Mouse (Mus musculus) MEL (cell line): ENCODE measurements around the gene Zc3h12d. TPM values are rescaled to one million over a fixed set of nuclear protein-coding genes. Genes with fewer than 3 reads are reported as not detected.

Source experiments
- DNase-seq: peaks from one replicate; pipeline ENCODE4 v3.0.0; 2011; ENCODE audit warnings: low read depth, low spot score
- H3K27ac ChIP-seq: 2 replicates; pipeline ENCODE4 v1.5.1; 2012; ENCODE audit warnings: low read depth, mild to moderate bottlenecking, control low read depth, low read length, moderate library complexity; ENCODE audit not compliant: control insufficient read depth
- H3K27me3 ChIP-seq, 2 experiments: fragments of 150-350 bp in 1 of 2; sonication (generic) in 1 of 2; 2 replicates each; pipeline ENCODE4 v1.6.1; 2012; ENCODE audit warnings: low read length in 2 of 2, mild to moderate bottlenecking in 2 of 2, improper control_type of control experiment in 1 of 2, moderate library complexity in 1 of 2; ENCODE audit not compliant: insufficient read depth in 2 of 2, control insufficient read depth in 1 of 2
- H3K36me3 ChIP-seq, 2 experiments: 2 replicates each; pipeline ENCODE4 v1.6.1; 2012 to 2014; ENCODE audit warnings: low read length in 2 of 2, improper control_type of control experiment in 1 of 2, inconsistent platforms in 1 of 2, mild to moderate bottlenecking in 1 of 2; ENCODE audit not compliant: insufficient read depth in 2 of 2, control insufficient read depth in 1 of 2
- H3K4me1 ChIP-seq, 2 experiments: fragments of 150-350 bp in 1 of 2; sonication (generic) in 1 of 2; 2 replicates each; pipeline ENCODE4 v1.6.1; 2012; ENCODE audit warnings: low read length in 2 of 2, improper control_type of control experiment in 1 of 2, mild to moderate bottlenecking in 1 of 2; ENCODE audit not compliant: insufficient read depth in 2 of 2, control insufficient read depth in 1 of 2
- H3K4me3 ChIP-seq, 2 experiments: fragments of 150-350 bp in 1 of 2; sonication (generic) in 1 of 2; 2 replicates each; pipeline ENCODE4 v1.5.1; 2012; ENCODE audit warnings: low read depth in 2 of 2, low read length in 2 of 2, mild to moderate bottlenecking in 2 of 2, moderate library complexity in 2 of 2, control low read depth in 1 of 2, improper control_type of control experiment in 1 of 2; ENCODE audit not compliant: control insufficient read depth in 1 of 2, insufficient read depth in 1 of 2
- H3K79me2 ChIP-seq: 2 replicates; pipeline ENCODE4 v1.6.1; 2012; ENCODE audit warnings: mild to moderate bottlenecking, low read length, moderate library complexity; ENCODE audit not compliant: control insufficient read depth, poor library complexity, insufficient read depth
- H3K9ac ChIP-seq: 2 replicates; pipeline ENCODE4 v1.6.1; 2012; ENCODE audit warnings: low read depth, mild to moderate bottlenecking, control low read depth, low read length, moderate library complexity; ENCODE audit not compliant: control insufficient read depth, poor library complexity, severe bottlenecking
- H3K9me3 ChIP-seq: fragments of 150-350 bp; sonication (generic); replicated peaks from 2 replicates; pipeline ENCODE4 v1.6.1; 2012; ENCODE audit warnings: mild to moderate bottlenecking, low read length, improper control_type of control experiment, moderate library complexity; ENCODE audit not compliant: insufficient read depth
- CHD1 ChIP-seq: IDR thresholded peaks from 2 replicates; pipeline ENCODE4 v1.6.1; 2012; ENCODE audit warnings: low read depth, mild to moderate bottlenecking, inconsistent platforms, low read length, improper control_type of control experiment
- CHD2 ChIP-seq: IDR thresholded peaks from 2 replicates; pipeline ENCODE4 v1.6.1; 2011; ENCODE audit warnings: low read length, improper control_type of control experiment
- ELF1 ChIP-seq: IDR thresholded peaks from 2 replicates; pipeline ENCODE4 v1.6.1; 2014; ENCODE audit warnings: low read depth, mild to moderate bottlenecking, inconsistent platforms, low read length, improper control_type of control experiment, moderate library complexity
- HCFC1 ChIP-seq: IDR thresholded peaks from 2 replicates; pipeline ENCODE4 v1.6.1; 2012; ENCODE audit warnings: low read depth, mild to moderate bottlenecking, inconsistent platforms, low read length, improper control_type of control experiment, moderate library complexity
- JUND ChIP-seq: IDR thresholded peaks from 2 replicates; pipeline ENCODE4 v1.6.1; 2011; ENCODE audit warnings: low read depth, mild to moderate bottlenecking, improper control_type of control experiment, low read length
- MAX ChIP-seq: IDR thresholded peaks from 2 replicates; pipeline ENCODE4 v1.6.1; 2011; ENCODE audit warnings: low read length, improper control_type of control experiment
- MXI1 ChIP-seq: IDR thresholded peaks from 2 replicates; pipeline ENCODE4 v1.6.1; 2011; ENCODE audit warnings: mild to moderate bottlenecking, low read depth, low read length, improper control_type of control experiment
- MYB ChIP-seq: IDR thresholded peaks from 2 replicates; pipeline ENCODE4 v1.6.1; 2011; ENCODE audit warnings: mild to moderate bottlenecking, low read depth, low read length, improper control_type of control experiment
- MYC ChIP-seq: IDR thresholded peaks from 2 replicates; pipeline ENCODE4 v1.6.1; 2011; ENCODE audit warnings: low read depth, mild to moderate bottlenecking, low read length, improper control_type of control experiment, moderate library complexity
- NRF1 ChIP-seq: IDR thresholded peaks from 2 replicates; pipeline ENCODE4 v1.6.1; 2014; ENCODE audit warnings: low read depth, mild to moderate bottlenecking, inconsistent platforms, low read length, improper control_type of control experiment, moderate library complexity; ENCODE audit not compliant: poor library complexity, insufficient read depth, severe bottlenecking
- POLR2A ChIP-seq, 2 experiments: IDR thresholded peaks; 2 replicates each; pipeline ENCODE4 v1.6.1; 2011 to 2012; ENCODE audit warnings: low read length in 2 of 2, mild to moderate bottlenecking in 2 of 2, control low read depth in 1 of 2, improper control_type of control experiment in 1 of 2, low read depth in 1 of 2, moderate library complexity in 1 of 2; ENCODE audit not compliant: control insufficient read depth in 1 of 2, insufficient read depth in 1 of 2, poor library complexity in 1 of 2
- POLR2AphosphoS5 ChIP-seq: IDR thresholded peaks from 2 replicates; pipeline ENCODE4 v1.6.1; 2012; ENCODE audit warnings: low read depth, borderline replicate concordance, mild to moderate bottlenecking, inconsistent platforms, low read length, moderate library complexity, mixed read lengths
- RAD21 ChIP-seq: IDR thresholded peaks from 2 replicates; pipeline ENCODE4 v1.6.1; 2011; ENCODE audit warnings: mild to moderate bottlenecking, low read depth, low read length, improper control_type of control experiment
- SIN3A ChIP-seq: IDR thresholded peaks from 2 replicates; pipeline ENCODE4 v1.6.1; 2012; ENCODE audit warnings: low read length, improper control_type of control experiment, inconsistent platforms
- TAL1 ChIP-seq: IDR thresholded peaks from 2 replicates; pipeline ENCODE4 v1.6.1; 2012; ENCODE audit warnings: mild to moderate bottlenecking, inconsistent platforms, low read length, moderate library complexity, mixed read lengths
- TBP ChIP-seq: IDR thresholded peaks from 2 replicates; pipeline ENCODE4 v1.8.0; 2011; ENCODE audit warnings: low read depth, low read length, improper control_type of control experiment
- TCF12 ChIP-seq: IDR thresholded peaks from 2 replicates; pipeline ENCODE4 v1.6.1; 2014; ENCODE audit warnings: low read depth, mild to moderate bottlenecking, inconsistent platforms, low read length, improper control_type of control experiment, moderate library complexity
- UBTF ChIP-seq: IDR thresholded peaks from 2 replicates; pipeline ENCODE4 v1.6.1; 2012; ENCODE audit warnings: low read depth, mild to moderate bottlenecking, inconsistent platforms, low read length, improper control_type of control experiment, moderate library complexity, borderline replicate concordance; ENCODE audit not compliant: insufficient read depth
- USF1 ChIP-seq: IDR thresholded peaks from 2 replicates; pipeline ENCODE4 v1.6.1; 2014; ENCODE audit warnings: low read depth, mild to moderate bottlenecking, inconsistent platforms, low read length, improper control_type of control experiment, moderate library complexity
- USF2 ChIP-seq, 2 experiments: IDR thresholded peaks; 2 replicates each; pipeline ENCODE4 v1.6.1; 2011 to 2012; ENCODE audit warnings: improper control_type of control experiment in 2 of 2, low read length in 2 of 2, borderline replicate concordance in 1 of 2, inconsistent platforms in 1 of 2, low read depth in 1 of 2, mild to moderate bottlenecking in 1 of 2; ENCODE audit not compliant: insufficient read depth in 1 of 2
- ZC3H11A ChIP-seq: IDR thresholded peaks from 2 replicates; pipeline ENCODE4 v1.6.1; 2012; ENCODE audit warnings: low read depth, mild to moderate bottlenecking, inconsistent platforms, low read length, improper control_type of control experiment
- ZKSCAN1 ChIP-seq: IDR thresholded peaks from 2 replicates; pipeline ENCODE4 v1.6.1; 2012; ENCODE audit warnings: low read depth, mild to moderate bottlenecking, inconsistent platforms, low read length, improper control_type of control experiment, moderate library complexity
- ZMIZ1 ChIP-seq: IDR thresholded peaks from 2 replicates; pipeline ENCODE4 v1.6.1; 2012; ENCODE audit warnings: low read depth, mild to moderate bottlenecking, inconsistent platforms, low read length, improper control_type of control experiment, moderate library complexity
- polyA plus RNA-seq, 2 experiments: library from polyadenylated mRNA; stranded (reverse) in 1 of 2; unstranded in 1 of 2; fragments of >175 nt in 1 of 2; fragments of >200 nt in 1 of 2; gene quantifications; 2 replicates each; pipeline versions ENCODE4 v1.2.1 to v1.2.4; 2012; ENCODE audit warnings: low replicate concordance in 2 of 2, low read depth in 1 of 2; ENCODE audit not compliant: insufficient read length in 2 of 2, insufficient read depth in 1 of 2, missing spikeins in 1 of 2
- total RNA-seq: library from RNA; depleted of rRNA; stranded (reverse); fragments of 300-350 nt; gene quantifications from 2 replicates; pipeline ENCODE4 v1.2.3, GENCODE M21; 2012

Gene Zc3h12d
- total and polyA plus RNA-seq, 3 experiments, result not detected

DNA sequence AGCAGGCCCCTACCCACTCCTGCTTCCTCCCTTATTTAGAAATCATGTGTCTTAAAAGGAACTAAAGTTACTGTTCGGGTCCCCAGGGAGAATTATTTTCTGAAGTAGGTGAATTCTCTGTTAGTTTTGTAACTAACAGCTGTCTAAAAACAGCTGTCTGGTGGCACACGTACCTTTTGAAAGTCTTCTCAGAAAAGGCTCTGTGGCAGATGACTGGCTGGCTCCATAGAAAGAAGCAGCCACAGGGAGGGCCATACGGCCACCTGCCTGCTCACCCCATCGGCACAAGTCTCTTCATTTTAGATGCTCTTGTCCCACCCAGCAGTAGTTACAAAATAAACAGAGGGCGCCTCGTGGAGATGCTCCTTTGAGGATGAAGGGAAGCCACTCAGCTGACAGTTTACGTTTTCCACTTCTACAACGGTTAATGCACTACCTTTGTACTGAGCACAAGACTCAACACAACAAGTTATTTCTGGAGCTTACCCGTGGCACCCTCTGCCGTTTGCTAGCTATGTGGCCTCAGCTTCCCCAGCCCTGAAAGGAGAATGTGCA lies 2.5 kb downstream of the Zc3h12d start (continued):
- TF ChIP-seq JUND (no peak), CHD1 (no peak), ZKSCAN1 (no peak), CHD2 (no peak)

DNA sequence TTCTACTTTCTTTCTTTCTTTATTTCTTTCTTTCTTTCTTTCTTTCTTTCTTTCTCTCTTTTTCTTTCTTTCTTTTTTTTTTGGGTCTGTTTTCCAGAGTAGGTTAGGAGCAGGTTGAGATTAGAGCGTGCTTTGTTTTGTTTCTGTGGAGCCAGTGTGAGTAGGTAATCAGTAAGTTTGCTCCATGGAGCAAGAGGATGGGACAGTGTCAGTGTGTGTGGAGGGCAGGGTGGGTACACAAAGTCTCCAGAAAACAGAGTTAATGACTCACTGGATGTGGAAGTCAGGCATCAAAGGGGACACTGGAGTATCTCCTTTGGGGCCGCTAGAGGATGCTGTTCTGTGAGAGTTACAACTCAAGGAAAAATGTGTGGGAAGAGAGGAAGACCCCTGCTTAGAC lies 4.6 kb downstream of the Zc3h12d start:
- DNase-seq, result no peak
- no peak overlapping the region for H3K9ac ChIP-seq
- TF ChIP-seq TAL1, result no peak
- no peak for TF ChIP-seq ELF1
- no peak for TF ChIP-seq HCFC1
- TF ChIP-seq MYC, result no peak
- no peak for TF ChIP-seq NRF1
- no peak for TF ChIP-seq TBP
- no peak overlapping the region for H3K27ac ChIP-seq
- H3K27me3 ChIP-seq, result no peaks in the 10 kb centered on the region
- no peaks in the 10 kb centered on the region for H3K9me3 ChIP-seq
- H3K79me2 ChIP-seq, result no peaks in the 10 kb centered on the region
- no peak overlapping the region for H3K4me3 ChIP-seq
- H3K36me3 ChIP-seq, result no peaks in the 10 kb centered on the region
- H3K4me1 ChIP-seq, result no peaks in the 10 kb centered on the region

DNA sequence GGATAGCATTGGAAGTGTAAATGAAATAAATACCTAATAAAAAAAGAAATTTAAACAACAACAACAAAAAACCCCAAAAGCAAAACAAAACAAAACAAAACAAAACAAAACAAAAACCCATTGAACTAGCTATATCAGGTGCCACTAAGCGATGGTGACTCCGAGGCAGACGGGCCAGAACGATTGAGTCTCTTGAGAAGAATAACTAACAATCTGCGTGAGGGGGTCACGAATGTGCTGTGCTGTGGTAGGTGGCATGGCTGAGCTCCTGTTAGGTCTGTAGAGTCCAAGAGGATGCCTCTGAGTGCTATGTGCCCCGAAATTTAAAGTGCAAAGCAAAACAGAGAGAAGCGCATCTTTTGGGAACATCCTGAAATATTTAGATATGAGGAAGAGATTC lies 5.2 kb downstream of the Zc3h12d start:
- Histone ChIP-seq H3K36me3 (no peaks in the 10 kb centered on the region), H3K4me3 (no peak overlapping the region), H3K4me1 (0 out of 4 replicates have a peak, but pooled peaks cover 0 to 3% of the 10 kb centered on the region in 2 experiments), H3K79me2 (no peaks in the 10 kb centered on the region), H3K27ac (no peak overlapping the region), H3K9me3 (no peaks in the 10 kb centered on the region), H3K27me3 (no peaks in the 10 kb centered on the region), H3K9ac (no peak overlapping the region)
- DNase-seq, result no peak
- TF ChIP-seq ZMIZ1, result no peak
- no peak for TF ChIP-seq TAL1
- no peak for TF ChIP-seq SIN3A
- TF ChIP-seq USF2 (IDR thresholded peaks at IDR 0.05; ENCODE audit: borderline replicate concordance in 1 of 2, insufficient read depth in 1 of 2, low read depth in 1 of 2, low read length in 2 of 2), result no peak

DNA sequence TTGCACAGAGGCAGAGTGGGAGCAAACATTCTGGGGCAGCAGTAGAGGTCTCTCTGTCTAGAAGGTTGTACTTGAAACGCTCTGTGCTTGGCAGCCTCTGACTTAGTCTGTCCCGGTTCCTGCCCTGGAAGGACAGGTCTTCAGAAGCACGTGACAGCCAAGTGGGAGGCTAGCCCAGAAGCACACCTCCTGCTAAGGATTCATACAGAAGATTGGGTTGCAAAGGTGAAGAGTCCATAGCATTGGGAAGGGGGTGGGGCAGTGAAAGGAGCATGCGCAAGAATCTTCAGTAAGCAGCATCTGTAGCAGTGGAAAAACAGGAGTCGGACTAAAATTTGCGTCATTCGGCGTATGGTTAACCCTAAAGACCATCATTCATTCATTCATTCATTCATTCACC lies 5.8 kb downstream of the Zc3h12d start:
- H3K27me3 ChIP-seq, result no peaks in the 10 kb centered on the region
- 0 out of 4 replicates have a peak, but pooled peaks cover 0 to 3% of the 10 kb centered on the region in 2 experiments for H3K4me1 ChIP-seq

More for the DNA sequence above, 5.8 kb downstream of the Zc3h12d start:
- TF ChIP-seq MYB, result no peak
- TF ChIP-seq POLR2AphosphoS5, result no peak
- TF ChIP-seq TCF12, result no peak
- TF ChIP-seq MXI1, result no peak
- TF ChIP-seq UBTF, result no peak
- TF ChIP-seq SIN3A, result no peak
- TF ChIP-seq HCFC1, result no peak
- TF ChIP-seq USF2 (IDR thresholded peaks at IDR 0.05; ENCODE audit: borderline replicate concordance in 1 of 2, insufficient read depth in 1 of 2, low read depth in 1 of 2, low read length in 2 of 2), result no peak
- no peak for TF ChIP-seq JUND
- no peak for TF ChIP-seq MAX
- no peak for TF ChIP-seq CHD2
- no peak for TF ChIP-seq CHD1
- TF ChIP-seq ZC3H11A, result no peak
- TF ChIP-seq TAL1, result no peak
- no peak for TF ChIP-seq MYC
- no peak for TF ChIP-seq USF1
- TF ChIP-seq POLR2A (IDR thresholded peaks at IDR 0.05; ENCODE audit: control insufficient read depth in 1 of 2, insufficient read depth in 1 of 2, low read depth in 1 of 2, low read length in 2 of 2, poor library complexity in 1 of 2), result no peak
- no peak for TF ChIP-seq RAD21
- Histone ChIP-seq H3K9me3 (no peaks in the 10 kb centered on the region), H3K9ac (no peak overlapping the region), H3K36me3 (no peaks in the 10 kb centered on the region), H3K79me2 (no peaks in the 10 kb centered on the region), H3K27ac (no peak overlapping the region), H3K4me3 (no peak overlapping the region)
- DNase-seq, result no peak
